Mouse (Mus musculus) c-Kit-positive CD71-positive TER-119-negative erythroid progenitor cells, embryonic 14.5 days (primary cell): ENCODE data around the gene Gm10799.
"Not testable (repeated sequence)": the region's sequence is repeated elsewhere in the genome, so short reads cannot be mapped to it uniquely, and the experiment has no call there.

Source experiments
- DNase-seq: peaks from one replicate; pipeline ENCODE4 v3.0.0-alpha.2; 2013; ENCODE audit warnings: low read depth

The Gm10799 gene

GRCm38 (mm10) chr2:104065526-104065925, 2.8 kb downstream of the Gm10799 start, which contains the start of gene Gm10912:
Gene Gm10912, plus strand, starts transcription at chr2:104065826.
- not testable (repeated sequence) for DNase-seq

- no peak for DNase-seq
These were observed 4.2 kb downstream of the Gm10799 start for GRCm38 (mm10) chr2:104064152-104064551.

DNA sequence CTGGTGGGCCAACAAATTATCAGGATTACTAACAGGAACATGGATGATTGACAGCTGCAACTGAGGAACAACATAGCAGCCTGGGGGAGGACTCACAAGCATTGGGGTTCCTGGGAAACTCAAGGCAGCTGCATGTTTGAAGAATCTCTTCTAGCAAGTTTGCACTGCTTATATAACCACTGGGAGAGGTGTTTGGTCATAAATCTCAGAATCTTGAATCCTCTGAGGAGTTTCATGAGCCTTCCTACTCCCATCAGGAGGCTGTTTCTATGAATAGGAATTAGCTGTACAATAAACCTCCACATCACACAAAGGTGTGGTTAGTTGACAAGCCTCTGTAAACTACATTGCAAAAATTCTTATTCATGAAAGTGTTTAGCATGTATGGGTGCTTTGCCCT, 5.7 kb downstream of the Gm10799 start:
- DNase-seq: no peak

DNA sequence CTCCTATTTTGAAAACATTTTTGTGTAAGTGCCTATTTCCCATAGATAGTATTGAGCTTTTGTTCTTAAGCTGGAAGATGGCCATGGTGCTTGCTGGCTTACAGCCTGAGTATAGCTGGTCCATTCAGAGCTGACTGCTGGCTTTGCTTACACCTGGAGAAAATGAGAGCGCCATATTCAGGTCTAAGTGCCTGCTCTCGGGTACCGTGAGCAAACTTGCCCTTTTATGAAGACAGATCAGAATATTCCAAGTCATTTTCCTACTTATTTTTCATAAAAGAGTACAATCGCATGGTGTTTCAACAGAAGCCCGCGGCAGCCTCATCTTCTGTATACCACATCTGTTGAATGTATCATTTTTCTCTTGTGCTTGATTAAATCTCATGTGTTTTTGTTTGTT, 7.4 kb downstream of the Gm10799 start:
- no peak for DNase-seq

- DNase-seq: no peak
These were observed 8.6 kb downstream of the Gm10799 start for GRCm38 (mm10) chr2:104059786-104060185.

GRCm38 (mm10) chr2:104058954-104059353, 9.4 kb downstream of the Gm10799 start:
- no peak for DNase-seq

GRCm38 (mm10) chr2:104058381-104058780, 10.0 kb downstream of the Gm10799 start:
- no peak for DNase-seq

DNA sequence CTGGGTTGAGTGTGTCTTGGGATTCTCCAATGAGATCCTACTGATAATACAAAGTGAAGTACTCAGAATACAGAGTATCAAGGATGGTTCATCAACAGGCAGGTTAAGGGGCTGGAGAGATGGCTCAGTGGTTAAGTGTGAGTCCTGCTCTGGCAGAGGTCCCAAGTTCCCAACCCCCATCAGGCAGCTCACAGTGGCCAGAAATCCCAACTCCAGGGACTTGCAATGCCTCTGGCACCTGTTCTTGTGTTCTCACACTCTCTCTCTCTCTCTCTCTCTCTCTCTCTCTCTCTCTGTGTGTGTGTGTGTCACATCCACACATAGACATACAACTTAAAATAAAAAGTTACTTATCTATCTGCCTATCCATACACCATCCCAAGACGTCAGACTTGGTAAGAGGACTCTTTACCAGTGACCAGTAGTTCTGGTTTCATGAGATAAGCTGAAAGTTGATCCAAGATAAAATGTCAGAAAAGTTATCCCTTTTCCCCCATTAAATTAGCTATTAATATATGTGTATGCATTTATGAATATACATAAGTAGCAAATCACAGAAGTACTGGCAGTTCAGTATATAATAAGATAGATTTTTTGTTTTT, 23.8 kb downstream of the Gm10799 start:
- no peak for DNase-seq

GRCm38 (mm10) chr2:104043624-104044478, 24.5 kb downstream of the Gm10799 start:
- DNase-seq: no peak

DNA sequence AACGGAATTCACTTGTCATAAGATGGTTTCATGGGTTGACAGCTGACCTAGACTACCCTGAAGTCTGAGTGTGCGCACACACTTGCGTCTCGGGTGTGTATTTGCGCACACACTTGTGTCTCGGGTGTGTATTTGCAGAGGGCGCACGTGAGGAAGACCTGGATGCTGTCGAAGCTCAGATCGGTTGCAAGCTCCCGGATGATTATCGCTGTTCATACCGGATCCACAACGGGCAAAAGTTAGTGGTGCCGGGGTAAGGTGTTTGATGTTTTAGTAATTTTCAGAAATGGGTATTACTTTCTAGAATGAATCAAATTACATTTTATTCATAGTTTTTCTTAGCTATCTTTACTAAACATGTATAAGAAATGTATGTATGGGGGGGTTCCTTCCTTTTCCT, 25.6 kb downstream of the Gm10799 start:
- DNase-seq: no peak

DNA sequence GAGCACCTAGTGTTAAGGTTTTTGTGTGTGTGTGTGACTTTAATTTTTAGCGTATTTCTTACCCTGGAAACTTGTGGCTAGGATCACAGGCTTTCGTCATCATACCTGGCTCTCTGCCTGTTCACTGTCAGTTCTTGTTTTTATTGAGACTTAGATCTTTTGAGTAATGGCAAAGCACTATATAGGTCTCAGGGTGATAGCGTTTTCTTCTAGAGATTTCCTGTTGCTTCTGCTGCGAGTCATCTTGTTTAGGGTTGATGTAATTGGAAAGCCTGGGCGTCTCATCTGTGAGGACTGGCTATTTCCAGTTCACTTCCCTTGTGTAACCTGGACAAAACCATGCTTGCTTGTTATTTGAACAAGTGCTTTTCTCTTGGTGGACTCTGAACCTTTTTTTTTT, 26.7 kb downstream of the Gm10799 start:
- no peak for DNase-seq

- no peak for DNase-seq
These were observed 30.1 kb downstream of the Gm10799 start for GRCm38 (mm10) chr2:104038236-104038635.

- DNase-seq: no peak
These were observed 32.0 kb downstream of the Gm10799 start for GRCm38 (mm10) chr2:104036316-104036715.

GRCm38 (mm10) chr2:104035595-104035994, 32.8 kb downstream of the Gm10799 start:
- DNase-seq: no peak

- peak; percentile 68 for DNase-seq
These were observed 33.4 kb downstream of the Gm10799 start for GRCm38 (mm10) chr2:104034832-104035472.

DNA sequence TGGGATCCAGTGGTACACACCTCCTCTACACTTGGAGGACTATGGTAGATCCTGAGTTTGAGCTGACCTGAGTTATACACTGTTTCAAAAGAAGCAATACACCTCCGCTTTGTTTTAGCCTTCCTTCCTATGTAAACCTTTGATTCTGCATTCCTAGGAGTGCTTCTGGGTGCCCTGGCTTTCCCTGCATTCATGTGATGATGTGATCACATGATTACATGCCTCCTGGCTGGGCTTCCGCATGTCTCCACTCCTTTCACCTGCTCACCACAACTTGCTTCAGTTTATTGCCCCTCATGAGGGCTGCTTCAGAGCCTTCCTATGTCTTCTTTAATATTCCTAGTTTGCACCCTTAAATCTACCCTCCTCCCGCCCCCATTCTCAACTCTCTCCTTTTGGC, 36.3 kb downstream of the Gm10799 start:
- DNase-seq: no peak

GRCm38 (mm10) chr2:104030381-104030780, 38.0 kb downstream of the Gm10799 start:
- no peak for DNase-seq

GRCm38 (mm10) chr2:104029074-104029473, 39.3 kb downstream of the Gm10799 start:
- peak; percentile 59 for DNase-seq

DNA sequence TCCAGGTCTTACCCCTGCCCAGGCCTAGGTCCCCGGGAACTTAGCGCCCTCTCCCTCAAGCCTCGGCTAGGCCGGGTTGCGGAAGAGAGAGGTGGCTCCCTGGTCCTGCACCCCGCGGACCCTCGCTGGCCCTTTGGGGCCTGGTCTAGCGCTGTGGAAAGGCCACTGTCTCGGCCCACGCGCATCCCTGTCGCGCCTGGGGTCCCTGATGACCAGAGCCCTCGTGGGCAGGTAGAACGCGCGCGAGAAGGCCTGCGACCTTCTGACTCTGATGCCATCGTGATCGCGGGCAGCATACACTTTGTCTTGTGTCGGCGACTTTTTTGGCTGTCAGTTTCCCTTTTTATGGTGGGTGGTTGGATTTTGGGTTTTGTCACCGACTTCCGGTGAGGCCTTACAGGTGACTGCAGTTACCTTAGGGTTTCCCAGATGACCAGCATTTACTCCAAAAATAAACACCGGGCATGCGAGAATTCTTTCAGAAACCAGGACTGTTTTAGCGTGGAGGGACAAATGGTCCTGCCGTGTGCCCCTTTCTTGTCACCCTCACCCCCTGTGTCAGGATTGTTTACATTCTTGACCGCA, 40.1 kb downstream of the Gm10799 start, which contains the start of gene 4931422A03Rik:
TSS of gene 4931422A03Rik (minus strand) at position 223 of the 585 bp plus-strand sequence.
- DNase-seq: no peak

- peak; percentile 70 for DNase-seq
These were observed 40.8 kb downstream of the Gm10799 start, which contains the start of gene Fbxo3 for GRCm38 (mm10) chr2:104027458-104028138. Gene Fbxo3, plus strand, starts transcription at chr2:104027721.

GRCm38 (mm10) chr2:104024656-104025055, 43.7 kb downstream of the Gm10799 start:
- no peak for DNase-seq

DNA sequence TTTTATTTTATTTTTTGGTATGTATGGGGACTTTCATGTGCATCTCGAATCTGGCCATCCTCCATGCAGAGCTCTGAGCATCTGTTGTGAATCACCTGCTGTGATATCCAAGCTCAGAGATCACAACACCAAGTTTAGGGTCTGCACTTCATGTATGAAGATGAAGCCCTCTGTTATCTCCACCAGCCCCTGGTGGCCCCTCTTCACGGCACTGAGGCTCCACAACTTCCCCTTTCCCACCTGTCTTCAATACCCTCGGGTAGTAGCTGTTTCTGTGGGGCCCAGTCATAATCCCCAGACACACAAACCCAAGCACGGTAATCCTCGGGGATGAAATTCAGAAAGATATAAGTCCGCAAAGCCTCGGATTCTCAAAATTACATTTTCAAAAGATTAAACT, 45.3 kb downstream of the Gm10799 start:
- DNase-seq: no peak
